Mouse (Mus musculus): Measurements from ENCODE around the gene Rcc1.

The Rcc1 gene

DNA sequence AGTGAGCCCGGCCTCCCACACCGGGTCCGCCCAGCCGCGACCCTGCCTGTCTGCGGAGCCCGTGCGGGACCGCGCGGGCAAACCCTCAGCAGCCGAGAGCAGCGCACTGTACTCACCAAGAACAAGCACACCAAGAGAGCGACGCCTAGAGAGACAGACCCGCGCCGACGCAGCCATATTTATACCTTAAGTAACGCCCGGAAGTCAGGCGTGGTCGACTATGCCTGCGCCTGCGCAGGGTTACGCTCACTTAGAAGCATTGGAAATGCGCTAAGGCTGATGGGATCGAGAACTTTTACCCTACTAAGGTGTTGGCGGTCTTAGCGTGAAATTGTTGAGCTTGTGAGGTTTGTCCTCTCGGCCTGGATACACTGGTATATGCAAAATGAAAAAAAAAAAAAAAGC lies at the start of gene Rcc1:
TSS of gene Rcc1 (minus strand) at position 125 of the 405 bp plus-strand sequence.
- DNase-seq (ENCODE audit: low read depth, low spot score): peak; percentile 97

GRCm38 (mm10) chr4:132401016-132401415 lies 47.6 kb upstream of the Rcc1 start:
- no peak for DNase-seq (ENCODE audit: low read depth, low spot score)

GRCm38 (mm10) chr4:132398863-132399262 lies 45.5 kb upstream of the Rcc1 start:
- DNase-seq (ENCODE audit: low read depth, low spot score): no peak

- DNase-seq (ENCODE audit: low read depth, low spot score): peak; percentile 91
These were observed 44.8 kb upstream of the Rcc1 start for GRCm38 (mm10) chr4:132398045-132398774.

- DNase-seq (ENCODE audit: low read depth, low spot score): no peak
These were observed 43.7 kb upstream of the Rcc1 start for GRCm38 (mm10) chr4:132397120-132397519.

- DNase-seq (ENCODE audit: low read depth, low spot score): no peak
These were observed 42.8 kb upstream of the Rcc1 start for GRCm38 (mm10) chr4:132396251-132396650.

- peak; percentile 17 for DNase-seq (ENCODE audit: low read depth, low spot score)
These were observed 37.8 kb upstream of the Rcc1 start for GRCm38 (mm10) chr4:132391063-132391740.

DNA sequence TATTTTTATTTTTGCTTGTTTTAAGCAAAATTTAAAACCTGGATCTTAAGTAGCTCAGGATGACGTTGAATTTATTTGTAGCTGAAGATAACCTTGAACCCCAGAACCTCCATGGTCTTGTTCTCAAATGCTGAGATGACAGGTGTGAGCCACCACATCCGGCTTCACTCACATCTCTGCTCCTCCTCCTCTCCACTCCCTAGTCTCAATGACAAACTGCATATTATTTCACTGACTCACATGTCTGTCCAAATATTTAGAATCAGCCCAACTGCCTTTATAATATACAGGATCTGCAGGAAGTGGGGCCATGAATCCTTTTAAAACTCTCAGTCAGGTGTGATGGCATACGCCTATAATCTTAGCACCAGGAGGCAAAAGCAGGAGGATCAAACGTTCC lies 35.9 kb upstream of the Rcc1 start:
- no peak for DNase-seq (ENCODE audit: low read depth, low spot score)

DNA sequence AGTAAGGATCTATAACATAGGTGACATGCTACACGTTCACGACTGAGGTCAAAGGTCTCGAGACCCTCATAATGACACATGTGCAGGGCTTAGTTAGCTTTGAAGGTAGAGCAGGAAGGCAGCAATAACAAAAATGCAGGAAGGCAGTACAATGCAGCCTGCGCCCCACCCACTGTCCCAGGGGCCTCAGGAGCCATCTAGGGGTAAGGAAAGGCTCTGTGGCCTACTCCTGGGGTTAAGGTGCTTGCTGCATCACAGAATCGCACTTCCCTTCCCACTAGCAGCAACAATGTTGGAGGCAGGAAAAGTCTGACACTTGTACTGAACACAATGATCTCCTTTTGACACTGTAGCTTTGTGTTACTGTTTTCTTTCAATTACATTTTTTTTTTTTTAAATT lies 34.2 kb upstream of the Rcc1 start:
- DNase-seq (ENCODE audit: low read depth, low spot score): peak; percentile 43

DNA sequence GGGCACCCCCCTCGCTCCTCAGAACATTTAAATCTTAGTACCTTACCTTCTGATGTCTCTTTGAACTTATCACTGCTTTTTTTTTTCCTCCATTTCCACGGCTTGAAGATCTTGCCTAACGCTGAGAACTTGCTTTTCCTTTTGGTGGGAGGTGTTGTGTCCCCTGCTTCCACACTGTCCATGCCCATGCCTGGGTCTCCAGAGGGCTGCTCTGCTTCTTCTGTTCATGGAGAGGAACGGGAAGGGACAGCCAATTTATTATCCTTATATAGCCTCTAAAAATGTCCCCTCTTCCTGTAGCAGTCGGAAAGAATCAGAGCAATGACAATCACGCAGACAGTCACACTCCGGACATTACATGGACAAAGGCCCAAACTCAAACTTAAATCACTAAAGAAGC lies 33.4 kb upstream of the Rcc1 start:
- no peak for DNase-seq (ENCODE audit: low read depth, low spot score)

DNA sequence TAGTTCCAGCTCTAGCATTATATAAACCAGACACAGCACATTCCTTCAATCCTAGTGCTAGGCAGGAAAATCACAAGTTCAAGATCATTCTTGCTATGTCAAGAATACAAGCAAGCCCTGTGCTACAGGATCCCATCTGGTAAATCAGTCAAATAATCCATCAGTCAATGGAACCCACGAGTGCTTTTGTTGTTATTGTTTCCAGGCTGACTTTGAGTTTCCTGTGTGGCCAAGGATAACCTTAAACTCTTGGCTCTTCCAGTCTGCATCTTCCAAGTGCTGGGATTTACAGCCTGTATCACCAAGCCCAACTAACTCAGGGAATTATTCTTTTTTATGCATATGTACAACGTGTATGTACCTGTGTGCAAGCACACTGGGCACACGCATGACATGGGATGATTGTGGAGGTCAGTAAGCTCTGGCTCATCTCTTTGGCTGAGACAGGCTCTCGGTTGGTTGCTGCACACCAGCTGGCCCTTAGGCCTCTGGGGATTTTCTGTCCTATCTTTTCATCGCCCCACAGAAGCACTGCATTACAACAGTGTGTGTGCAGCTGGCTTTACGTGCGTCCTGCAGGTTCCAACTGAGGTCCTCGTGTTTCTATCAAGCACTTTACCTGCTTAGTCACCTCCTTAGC lies 32.5 kb upstream of the Rcc1 start:
- DNase-seq (ENCODE audit: low read depth, low spot score): no peak

DNA sequence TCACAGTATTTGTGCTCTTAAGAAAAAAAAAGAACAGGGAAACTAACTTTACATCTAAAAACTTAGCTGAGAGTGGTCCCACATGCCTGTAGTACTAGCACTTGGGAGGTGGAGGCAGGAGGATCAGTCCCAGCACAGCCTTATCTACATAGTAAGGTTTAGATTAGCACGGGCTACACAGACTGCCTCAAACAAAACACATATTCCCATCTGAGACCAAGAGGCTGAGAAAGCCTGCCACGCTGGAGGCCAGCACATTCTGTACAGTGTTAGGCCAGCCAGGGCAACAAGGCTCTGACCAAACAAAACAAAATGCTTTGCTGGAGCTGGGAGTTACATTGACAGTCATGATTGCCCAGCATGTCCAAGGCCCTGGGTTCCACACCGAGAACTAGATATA lies 30.1 kb upstream of the Rcc1 start:
- DNase-seq (ENCODE audit: low read depth, low spot score): no peak

DNA sequence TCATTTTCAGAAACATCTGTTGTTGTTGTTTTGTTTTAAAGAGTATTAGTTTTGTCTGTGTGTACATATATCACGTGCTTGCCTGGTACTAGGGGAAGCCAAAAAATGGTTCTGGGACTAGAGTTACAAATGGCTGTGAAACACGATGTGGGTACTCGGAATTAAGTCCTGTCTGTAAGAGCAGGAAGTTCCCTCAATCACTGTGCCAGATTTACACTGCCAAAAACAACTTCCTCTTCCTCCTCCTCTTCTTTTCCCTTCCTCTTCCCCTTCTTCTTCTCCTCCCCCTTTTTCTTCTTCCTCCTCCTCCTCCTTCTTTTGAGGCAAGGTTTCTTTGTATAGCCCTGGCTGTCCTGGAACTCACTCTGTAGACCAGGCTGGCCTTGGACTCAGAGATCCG lies 28.9 kb upstream of the Rcc1 start:
- no peak for DNase-seq (ENCODE audit: low read depth, low spot score)

DNA sequence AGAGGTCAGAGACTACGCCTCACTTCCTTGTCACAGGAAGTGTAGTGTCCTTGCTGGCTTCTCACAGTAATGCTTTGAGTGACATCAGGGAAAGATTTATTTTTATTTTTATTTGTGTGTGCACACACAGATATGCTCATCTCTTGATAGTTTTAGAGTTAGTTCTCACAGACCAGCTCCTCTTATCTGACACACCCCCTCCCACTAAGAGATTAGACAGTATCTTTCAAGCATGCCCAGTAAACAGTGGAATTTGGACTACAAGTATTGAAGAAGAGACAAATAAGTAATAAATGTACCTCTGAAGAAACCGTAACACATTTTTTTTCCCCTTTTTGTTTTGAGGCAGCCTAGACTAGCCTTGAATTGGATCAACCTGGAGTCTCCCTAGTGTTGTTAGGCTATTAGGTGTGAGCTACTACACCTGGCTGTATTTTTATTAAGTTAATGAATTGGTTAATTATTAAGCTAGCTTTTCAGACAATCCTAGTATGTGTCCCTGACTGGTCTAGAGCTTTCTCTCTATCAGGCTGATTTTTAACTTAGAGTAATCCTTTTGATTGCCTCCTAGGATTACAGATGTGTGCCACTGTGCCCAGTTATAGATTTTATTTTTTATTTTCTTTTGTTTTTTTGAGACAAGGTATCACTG lies 27.7 kb upstream of the Rcc1 start:
- DNase-seq (ENCODE audit: low read depth, low spot score): no peak

GRCm38 (mm10) chr4:132373820-132374219 lies 20.4 kb upstream of the Rcc1 start:
- DNase-seq (ENCODE audit: low read depth, low spot score): no peak

GRCm38 (mm10) chr4:132369953-132370750 lies 16.7 kb upstream of the Rcc1 start:
- no peak for DNase-seq (ENCODE audit: low read depth, low spot score)

- DNase-seq (ENCODE audit: low read depth, low spot score): no peak
These were observed 14.2 kb upstream of the Rcc1 start for GRCm38 (mm10) chr4:132367480-132368201.

DNA sequence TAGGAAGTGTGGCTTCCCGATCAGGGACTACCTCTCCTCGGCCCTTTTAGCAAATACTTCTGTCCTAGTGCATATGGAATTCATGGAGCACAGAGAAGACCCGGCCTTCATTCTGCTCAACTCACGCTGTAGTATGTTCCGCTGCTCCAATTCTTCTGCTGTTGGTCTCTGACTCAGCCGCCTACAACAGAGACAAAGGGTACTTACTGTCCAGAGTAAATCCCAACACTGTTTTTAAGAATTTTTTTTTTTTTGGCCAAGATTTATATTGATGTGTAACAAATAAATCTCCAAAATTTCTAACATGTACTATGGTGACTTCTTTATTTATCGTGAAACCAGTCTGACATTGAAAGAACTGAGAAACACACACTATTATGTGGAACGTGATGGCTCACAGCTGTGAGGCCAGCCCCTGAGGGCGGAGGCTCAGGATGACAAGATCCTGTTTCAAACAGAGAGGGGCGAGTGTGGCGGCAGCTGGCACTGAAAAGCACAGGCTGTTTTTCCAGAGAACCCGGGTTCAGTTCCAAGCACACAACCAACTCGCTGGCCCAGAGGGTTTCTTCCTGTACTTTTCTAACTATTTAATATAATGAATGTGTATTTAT lies 12.2 kb upstream of the Rcc1 start:
- no peak for DNase-seq (ENCODE audit: low read depth, low spot score)

GRCm38 (mm10) chr4:132363487-132363886 lies 10.1 kb upstream of the Rcc1 start:
- no peak for DNase-seq (ENCODE audit: low read depth, low spot score)

DNA sequence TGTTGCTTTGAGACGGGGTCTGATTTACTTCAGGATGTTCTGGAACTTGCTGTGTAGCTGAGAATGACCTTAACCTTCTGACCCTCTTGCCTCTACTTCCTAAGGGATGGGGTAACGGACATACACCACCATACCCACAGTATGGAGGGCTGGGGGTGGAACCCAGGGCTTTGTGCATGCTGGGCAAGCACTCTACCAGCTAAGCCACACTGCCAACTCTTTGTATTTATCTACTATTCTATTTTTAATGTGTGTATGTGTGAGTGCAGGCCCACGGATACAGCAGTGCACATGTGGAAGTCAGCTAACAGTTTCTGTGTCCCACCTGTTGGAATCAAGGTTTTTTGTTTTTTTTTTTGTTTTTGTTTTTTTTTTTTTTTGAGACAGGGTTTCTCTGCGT lies 6.1 kb upstream of the Rcc1 start:
- DNase-seq (ENCODE audit: low read depth, low spot score): no peak
